Mouse (Mus musculus): ENCODE measurements around the gene Clpb. TPM values are rescaled to one million over a fixed set of nuclear protein-coding genes. Genes with fewer than 3 reads are reported as not detected.

Clpb gene
- total RNA-seq, 2 experiments from 2014 or later: 0.84 to 1.3 TPM

DNA sequence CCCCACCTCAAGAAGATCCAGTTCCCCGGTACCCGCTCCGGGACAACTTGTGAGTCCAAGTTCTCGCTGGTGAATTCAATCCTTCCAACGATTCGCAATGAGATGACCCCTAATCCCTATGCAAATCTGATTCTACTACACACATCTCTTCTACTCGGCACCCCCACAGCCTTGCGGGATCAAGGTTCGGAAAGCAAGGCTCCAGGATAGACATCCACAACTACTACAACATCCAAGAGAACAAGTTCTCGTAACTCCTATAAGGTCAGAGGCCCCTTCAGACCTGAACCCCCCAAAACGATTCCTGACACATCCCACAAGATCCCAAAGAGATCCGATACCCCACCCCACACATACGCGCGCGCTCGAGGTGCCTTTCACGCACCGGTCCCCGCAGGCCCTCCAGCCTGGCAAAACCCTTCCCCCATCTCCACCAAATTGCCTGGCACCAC, 173.7 kb downstream of the Clpb start:
- ATAC-seq (replicated peaks; ENCODE audit: low FRiP score, poor library complexity, severe bottlenecking): no peak

- no peak for ATAC-seq (replicated peaks; ENCODE audit: low FRiP score, poor library complexity, severe bottlenecking)
Observed at GRCm38 (mm10) chr7:101837606-101838471, 174.4 kb downstream of the Clpb start, which contains the start of gene Inppl1. Inppl1 (minus strand) TSS chr7:101838229.

GRCm38 (mm10) chr7:101844186-101844585, 180.8 kb downstream of the Clpb start:
- ATAC-seq (replicated peaks; ENCODE audit: low FRiP score, poor library complexity, severe bottlenecking): no peak

Other genes with a start within 250 kb of the Clpb start
- 15.9 and 17.2 TPM in 2 replicates for gene Pde2a, start 241.9 kb upstream of the Clpb start, total RNA-seq (2015; ENCODE audit: low replicate concordance)
- 1.7 and 11.8 TPM in 2 replicates for gene Pde2a, start 241.9 kb upstream of the Clpb start, total RNA-seq (2017; ENCODE audit: low replicate concordance)
- gene Art2b, start 78.0 kb upstream of the Clpb start, total RNA-seq (2015; ENCODE audit: low replicate concordance): 2.2 and 8.8 TPM in 2 replicates
- 2.2 TPM in 1 of 2 replicates, not detected in the other for gene Art2b, start 78.0 kb upstream of the Clpb start, total RNA-seq (2017; ENCODE audit: low replicate concordance)
- not detected in 2 replicates for gene Phox2a, start 154.7 kb downstream of the Clpb start, total RNA-seq (2015; ENCODE audit: low replicate concordance)
- not detected in 2 replicates for gene Phox2a, start 154.7 kb downstream of the Clpb start, total RNA-seq (2017; ENCODE audit: low replicate concordance)
- 6.1 and 18.9 TPM in 2 replicates for gene Inppl1, start 174.6 kb downstream of the Clpb start, total RNA-seq (2015; ENCODE audit: low replicate concordance)
- gene Inppl1, start 174.6 kb downstream of the Clpb start, total RNA-seq (2017; ENCODE audit: low replicate concordance): 0.68 and 2.2 TPM in 2 replicates
- gene Folr2, start 193.6 kb downstream of the Clpb start, total RNA-seq (2015; ENCODE audit: low replicate concordance): 1.1 and 10.9 TPM in 2 replicates
- gene Folr2, start 193.6 kb downstream of the Clpb start, total RNA-seq (2017; ENCODE audit: low replicate concordance): 2.3 TPM in 1 of 2 replicates, not detected in the other
- 51.9 and 60.8 TPM in 2 replicates for gene Anapc15, start 200.1 kb downstream of the Clpb start, total RNA-seq (2015; ENCODE audit: low replicate concordance)
- gene Anapc15, start 200.1 kb downstream of the Clpb start, total RNA-seq (2017; ENCODE audit: low replicate concordance): 34.3 and 39.8 TPM in 2 replicates
- not detected in 2 replicates for gene Folr1, start 207.2 kb downstream of the Clpb start, total RNA-seq (2015; ENCODE audit: low replicate concordance)
- gene Folr1, start 207.2 kb downstream of the Clpb start, total RNA-seq (2017; ENCODE audit: low replicate concordance): not detected in 2 replicates
- gene Lamtor1, start 242.3 kb downstream of the Clpb start, total RNA-seq (2015; ENCODE audit: low replicate concordance): 26.8 and 44.7 TPM in 2 replicates
- 19.9 and 28.5 TPM in 2 replicates for gene Lamtor1, start 242.3 kb downstream of the Clpb start, total RNA-seq (2017; ENCODE audit: low replicate concordance)
- gene Tomt, start 242.7 kb downstream of the Clpb start, total RNA-seq (2015; ENCODE audit: low replicate concordance): not detected in 2 replicates
- gene Tomt, start 242.7 kb downstream of the Clpb start, total RNA-seq (2017; ENCODE audit: low replicate concordance): not detected in 2 replicates